In the genomic region with DNA sequence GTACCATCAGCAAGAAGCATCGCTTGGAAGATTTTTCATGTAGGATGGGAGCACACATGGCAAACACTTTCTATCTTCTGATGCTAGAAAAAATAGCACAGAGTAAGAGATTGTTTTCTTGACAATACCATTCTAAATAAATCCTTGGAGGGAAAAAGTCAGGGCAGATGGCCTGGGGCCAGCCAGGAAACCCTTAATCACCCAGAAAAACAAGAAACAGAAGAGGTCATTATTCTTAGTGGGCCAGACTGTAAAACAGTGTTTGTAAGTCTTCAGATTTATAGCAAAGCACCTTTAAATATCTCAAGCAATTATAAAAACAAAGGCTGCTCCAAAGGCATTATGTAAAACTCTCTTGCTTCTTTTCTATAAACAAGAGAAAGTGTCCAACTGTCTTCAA, we compare ENCODE assay signal across 25 mouse cellular contexts.
DNase-seq lines count a peak whose midpoint lies in the region; ATAC-seq lines count a peak whose summit lies in the region.
"Had no signal": no experiment of that assay in that cellular context is flagged by ENCODE, and none has a peak within 500 bp of the region (broad histone marks: within the 10 kb centered on the region; RNA-seq: fewer than 3 reads in every experiment).

No protein-coding gene starts in this region.

- no peaks in the 10 kb centered on the region for H3K27me3 ChIP-seq in kidney, embryonic 16.5 days (ENCODE audit: insufficient read depth, low read length)
- H3K27me3 ChIP-seq: CH12.LX; forebrain, embryonic 15.5 days; hindbrain, embryonic 12.5 days; liver, embryonic 13.5 days had no signal

- no peak overlapping the region for H3K4me2 ChIP-seq in kidney, embryonic 16.5 days (replicated peaks; ENCODE audit: low read depth, low read length)
- H3K4me2 ChIP-seq: forebrain, embryonic 15.5 days; hindbrain, embryonic 12.5 days; liver, embryonic 13.5 days had no signal

- no peak overlapping the region for H3K4me3 ChIP-seq in kidney, embryonic 16.5 days (ENCODE audit: low read length)
- H3K4me3 ChIP-seq: embryonic facial prominence, embryonic 10.5 days; forebrain, embryonic 15.5 days; hindbrain, embryonic 12.5 days; liver, embryonic 13.5 days had no signal

- DNase-seq in kidney, adult 18-20 months: peak; percentile 2
- DNase-seq in kidney, adult 11 months: no peak
- DNase-seq in kidney, postnatal 4 days: peak; percentile 57 to 70
- no peak for DNase-seq in liver
- DNase-seq in lung, postnatal 25 days (ENCODE audit: low spot score): no peak
- DNase-seq: adrenal gland, adult 8-10 months; cerebellum, adult 11-12 months; cerebellum, postnatal 25 days; gastrocnemius, postnatal 25 days; liver, embryonic 13.5 days; lung, adult 2 months; lung, postnatal 14 days; midbrain, embryonic 14.5 days; thymus, adult 2 months; thymus, postnatal 4 days had no signal

- WGBS in kidney, embryonic 16.5 days: 34% methylated on average over 1 of the region's 1 CpGs

- peak overlapping the region; percentile 46; the same call in 1 of the 2 replicates for H3K27ac ChIP-seq in kidney, embryonic 16.5 days (ENCODE audit: low read length)
- H3K27ac ChIP-seq: embryonic facial prominence, embryonic 10.5 days; forebrain, embryonic 15.5 days; hindbrain, embryonic 12.5 days; liver, embryonic 13.5 days had no signal

- ATAC-seq in kidney, embryonic 16.5 days (ENCODE audit: low FRiP score, low TSS enrichment): peak; percentile 43; the same call in 1 of the 2 replicates
- no peak for ATAC-seq in granulocyte monocyte progenitor cell, adult 5-6 weeks (replicated peaks; ENCODE audit: poor library complexity, severe bottlenecking)
- no peak for ATAC-seq in CD4-positive, CD25-positive, alpha-beta regulatory T cell, adult 4 months
- ATAC-seq: forebrain, embryonic 15.5 days; inflammation-experienced regulatory T-cells, adult 6 months; Patski had no signal

- no peaks in the 10 kb centered on the region for H3K36me3 ChIP-seq in kidney, embryonic 16.5 days (ENCODE audit: insufficient read depth, low read length)
- H3K36me3 ChIP-seq: embryonic facial prominence, embryonic 10.5 days; forebrain, embryonic 15.5 days; G1E; hindbrain, embryonic 12.5 days; liver, embryonic 13.5 days had no signal

- no peak overlapping the region for H3K9ac ChIP-seq in kidney, embryonic 16.5 days (replicated peaks; ENCODE audit: low read length)
- H3K9ac ChIP-seq: forebrain, embryonic 15.5 days; hindbrain, embryonic 12.5 days; liver, embryonic 13.5 days had no signal

- H3K4me1 ChIP-seq in kidney, embryonic 16.5 days (ENCODE audit: insufficient read depth, low read length): peaks cover 13% of the 10 kb centered on the region
- H3K4me1 ChIP-seq: forebrain, embryonic 15.5 days; hindbrain, embryonic 12.5 days; liver, embryonic 13.5 days had no signal

- H3K9me3 ChIP-seq in kidney, embryonic 16.5 days (ENCODE audit: low read length): no peaks in the 10 kb centered on the region
- H3K9me3 ChIP-seq: embryonic facial prominence, embryonic 10.5 days; forebrain, embryonic 15.5 days; G1E; hindbrain, embryonic 12.5 days; liver, embryonic 13.5 days had no signal

Comparison
In these comparisons a context has a peak if more than half of its experiments do, and no peak if none do; other contexts are left out.
1. DNase-seq: peak in kidney, adult 18-20 months (single experiment) and kidney, postnatal 4 days (2 of 2); none in kidney, adult 11 months (single experiment), liver (single experiment) and lung, postnatal 25 days (single experiment).